Comparison of ENCODE assay signal across 14 mouse cellular contexts in genomic region chr3:121320896-121321295, GRCm38 (mm10).
"Had no signal": no experiment of that assay in that cellular context is flagged by ENCODE, and none has a peak within 500 bp of the region (broad histone marks: within the 10 kb centered on the region; RNA-seq: fewer than 3 reads in every experiment).

No protein-coding gene starts in this region.

- H3K27ac ChIP-seq: kidney, embryonic 15.5 days; limb, embryonic 12.5 days; liver, embryonic 15.5 days; midbrain, embryonic 13.5 days; stomach, postnatal 0 days had no signal

- H3K4me1 ChIP-seq: kidney, embryonic 15.5 days; limb, embryonic 12.5 days; liver, embryonic 15.5 days; midbrain, embryonic 13.5 days had no signal

- H3K4me2 ChIP-seq: kidney, embryonic 15.5 days; limb, embryonic 12.5 days; liver, embryonic 11.5 days; liver, embryonic 15.5 days; midbrain, embryonic 13.5 days had no signal

- H3K9ac ChIP-seq: kidney, embryonic 15.5 days; limb, embryonic 12.5 days; liver, embryonic 15.5 days; midbrain, embryonic 13.5 days had no signal

- H3K4me3 ChIP-seq: kidney, embryonic 15.5 days; limb, embryonic 12.5 days; liver, embryonic 15.5 days; midbrain, embryonic 13.5 days had no signal

- ATAC-seq: lung, postnatal 0 days; midbrain, embryonic 13.5 days had no signal

- DNase-seq: kidney, postnatal 25 days; layer of hippocampus, adult 9-11 months; layer of hippocampus, postnatal 36 days; lung, adult 2 months; lung, postnatal 36 days; thymus, adult 2 months; thymus, postnatal 25 days had no signal

- H3K9me3 ChIP-seq: kidney, embryonic 15.5 days; limb, embryonic 12.5 days; liver, embryonic 15.5 days; midbrain, embryonic 13.5 days had no signal

- H3K27me3 ChIP-seq: kidney, embryonic 15.5 days; limb, embryonic 12.5 days; liver, embryonic 15.5 days; midbrain, embryonic 13.5 days had no signal
